Mouse (Mus musculus): ENCODE results near the gene Mrpl42.

The Mrpl42 gene

GRCm38 (mm10) chr10:95457367-95458049, 44.2 kb downstream of the Mrpl42 start:
- no peak for DNase-seq

GRCm38 (mm10) chr10:95456103-95456502, 45.6 kb downstream of the Mrpl42 start:
- DNase-seq, result no peak

GRCm38 (mm10) chr10:95453282-95453681, 48.5 kb downstream of the Mrpl42 start:
- DNase-seq, result no peak

GRCm38 (mm10) chr10:95449033-95449432, 52.7 kb downstream of the Mrpl42 start:
- DNase-seq, result no peak

GRCm38 (mm10) chr10:95447954-95448353, 53.8 kb downstream of the Mrpl42 start:
- no peak for DNase-seq

- DNase-seq, result peak; percentile 49
These were observed 56.4 kb downstream of the Mrpl42 start for GRCm38 (mm10) chr10:95445104-95446056.

GRCm38 (mm10) chr10:95442334-95442733, 59.4 kb downstream of the Mrpl42 start:
- DNase-seq, result no peak

- peak; percentile 22 for DNase-seq
These were observed 61.2 kb downstream of the Mrpl42 start for GRCm38 (mm10) chr10:95440566-95440965.

GRCm38 (mm10) chr10:95439718-95440339, 61.9 kb downstream of the Mrpl42 start:
- DNase-seq, result no peak

- DNase-seq, result no peak
These were observed 62.8 kb downstream of the Mrpl42 start for GRCm38 (mm10) chr10:95438941-95439340.

All from lung, postnatal 36 days (tissue).